Mouse (Mus musculus) neural tube, embryonic 13.5 days (tissue): ENCODE measurements around the gene Dner. TPM values are rescaled to one million over a fixed set of nuclear protein-coding genes. Genes with fewer than 3 reads are reported as not detected.

ENCODE experiments used
- ATAC-seq: fragments of 200-750 bp; cut with Nextera tagmentation; 2 replicates; pipeline ENCODE4 v1.8.0; 2017; ENCODE audit warnings: low read depth, mild to moderate bottlenecking, moderate TSS enrichment, moderate library complexity
- H3K27ac ChIP-seq: fragments of 300-500 bp; sonication (generic); replicated peaks from 2 replicates; pipeline ENCODE4 v1.5.1; 2015; ENCODE audit warnings: moderate library complexity, mild to moderate bottlenecking, inconsistent platforms
- H3K27me3 ChIP-seq: fragments of 300-500 bp; sonication (generic); 2 replicates; pipeline ENCODE4 v1.6.1; 2015; ENCODE audit warnings: mild to moderate bottlenecking, inconsistent platforms
- H3K36me3 ChIP-seq: fragments of 300-500 bp; sonication (generic); 2 replicates; pipeline ENCODE4 v1.6.1; 2015; ENCODE audit warnings: mild to moderate bottlenecking, inconsistent platforms
- H3K4me1 ChIP-seq: fragments of 300-500 bp; sonication (generic); replicated peaks from 2 replicates; pipeline ENCODE4 v1.6.1; 2015; ENCODE audit warnings: inconsistent platforms
- H3K4me2 ChIP-seq: fragments of 300-500 bp; sonication (generic); 2 replicates; pipeline ENCODE4 v1.6.1; 2015; ENCODE audit warnings: inconsistent platforms, mild to moderate bottlenecking, moderate library complexity
- H3K4me3 ChIP-seq: fragments of 300-500 bp; sonication (generic); 2 replicates; pipeline ENCODE4 v1.5.1; 2015; ENCODE audit warnings: mild to moderate bottlenecking, inconsistent platforms
- H3K9ac ChIP-seq: fragments of 300-500 bp; sonication (generic); 2 replicates; pipeline ENCODE4 v1.6.1; 2015; ENCODE audit warnings: moderate library complexity, mild to moderate bottlenecking, inconsistent platforms
- H3K9me3 ChIP-seq: fragments of 300-500 bp; sonication (generic); 2 replicates; pipeline ENCODE4 v1.6.1; 2016; ENCODE audit warnings: inconsistent platforms
- WGBS: fragments of 180-500 bp; shearing (Covaris S2); methylation state at CpG from one replicate; pipeline ENCODE4 v1.1.7; 2015; 5-methylcytosine and 5-hydroxymethylcytosine counted together
- polyA plus RNA-seq: library from polyadenylated mRNA; unstranded; fragments of >200 nt; fragmentation: Nextera tagmentation; extraction: Ambion mirVana; gene quantifications from 2 replicates; pipeline ENCODE4 v1.2.1, GENCODE M21; 2015

Gene Dner
- polyA plus RNA-seq, 1 experiment from 2014 or later, result 250 TPM

DNA sequence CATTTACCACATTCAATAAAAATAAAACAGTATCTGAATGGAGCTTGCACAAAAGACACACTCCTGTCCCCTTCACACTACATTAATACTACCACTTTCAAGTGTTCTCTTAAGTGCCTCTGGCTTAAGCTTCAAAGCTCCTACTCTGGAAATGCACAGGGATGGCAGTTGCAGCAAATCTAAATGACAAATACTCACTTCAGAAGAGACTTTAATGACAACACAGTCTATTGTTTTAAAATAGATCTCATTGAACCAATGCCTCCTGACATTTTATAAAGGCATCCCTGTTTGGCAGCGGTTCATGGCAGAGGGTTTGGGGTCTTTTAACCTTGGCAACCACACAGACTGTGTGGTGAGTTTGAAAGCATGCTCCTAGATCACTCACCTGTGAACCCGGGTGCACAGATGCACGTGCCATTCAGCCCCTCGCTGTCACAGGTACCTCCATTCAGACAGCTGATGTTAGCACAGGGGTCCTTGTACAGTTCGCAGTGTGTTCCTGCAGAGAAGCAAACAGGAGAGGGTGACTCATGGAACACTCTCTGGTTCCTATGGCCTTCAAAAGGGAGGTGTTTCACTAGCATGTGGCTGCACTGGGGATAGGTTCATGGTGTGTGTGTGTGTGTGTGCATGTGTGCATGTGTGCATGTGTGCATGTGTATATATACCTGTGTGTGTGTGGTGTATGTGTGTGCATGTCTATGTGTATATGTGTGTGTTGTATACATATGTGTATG, 290.3 kb downstream of the Dner start:
- peaks cover 10% of the 10 kb centered on the region for H3K36me3 ChIP-seq
- H3K4me3 ChIP-seq, result no peak overlapping the region
- 83% methylated on average over 5 of the region's 5 CpGs for WGBS
- H3K9ac ChIP-seq, result no peak overlapping the region
- H3K4me2 ChIP-seq, result no peak overlapping the region
- no peak; the same call in 1 of the 2 replicates for ATAC-seq
- H3K4me1 ChIP-seq, result no peaks in the 10 kb centered on the region
- no peaks in the 10 kb centered on the region for H3K9me3 ChIP-seq
- no peaks in the 10 kb centered on the region for H3K27me3 ChIP-seq
- H3K27ac ChIP-seq, result no peak overlapping the region

- Histone ChIP-seq H3K9me3 (no peaks in the 10 kb centered on the region), H3K4me3 (no peak overlapping the region), H3K36me3 (peaks cover 10% of the 10 kb centered on the region), H3K27me3 (no peaks in the 10 kb centered on the region), H3K4me2 (no peak overlapping the region), H3K27ac (no peak overlapping the region), H3K9ac (no peak overlapping the region), H3K4me1 (no peaks in the 10 kb centered on the region)
- WGBS, result 63% methylated on average over 12 of the region's 12 CpGs
- no peak for ATAC-seq
These were observed 291.1 kb downstream of the Dner start for GRCm38 (mm10) chr1:84404880-84405279.

GRCm38 (mm10) chr1:84402154-84402553, 293.9 kb downstream of the Dner start:
- H3K36me3 ChIP-seq, result peaks cover 10% of the 10 kb centered on the region
- no peaks in the 10 kb centered on the region for H3K9me3 ChIP-seq
- 92% methylated on average over 1 of the region's 1 CpGs for WGBS
- H3K27me3 ChIP-seq, result no peaks in the 10 kb centered on the region
- ATAC-seq, result no peak
- H3K4me3 ChIP-seq, result no peak overlapping the region
- no peaks in the 10 kb centered on the region for H3K4me1 ChIP-seq
- no peak overlapping the region for H3K9ac ChIP-seq
- H3K4me2 ChIP-seq, result no peak overlapping the region
- H3K27ac ChIP-seq, result no peak overlapping the region

DNA sequence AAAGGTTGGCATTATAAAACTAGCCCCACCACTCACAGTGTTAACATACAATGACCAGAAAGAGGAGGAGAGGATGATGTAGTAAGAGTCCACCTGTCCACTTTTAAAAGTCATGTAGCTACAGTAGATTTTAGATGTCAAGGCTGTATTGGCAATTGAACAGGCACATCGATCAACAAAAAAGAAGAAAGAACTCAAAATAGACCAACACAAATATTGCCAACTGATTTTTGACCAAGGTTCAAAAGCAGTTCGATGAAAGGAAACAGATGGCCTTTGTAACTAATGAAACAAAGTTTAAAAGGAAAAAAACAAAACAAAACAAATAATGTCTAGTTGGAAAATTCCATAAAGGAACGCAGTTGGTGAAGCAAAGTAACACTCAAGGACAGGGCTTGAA, 296.4 kb downstream of the Dner start:
- WGBS, result 86% methylated on average over 3 of the region's 3 CpGs
- no peaks in the 10 kb centered on the region for H3K27me3 ChIP-seq
- ATAC-seq, result no peak
- H3K9ac ChIP-seq, result no peak overlapping the region
- peaks cover 8% of the 10 kb centered on the region for H3K36me3 ChIP-seq
- no peak overlapping the region for H3K4me2 ChIP-seq
- no peaks in the 10 kb centered on the region for H3K9me3 ChIP-seq
- no peaks in the 10 kb centered on the region for H3K4me1 ChIP-seq
- H3K27ac ChIP-seq, result no peak overlapping the region
- no peak overlapping the region for H3K4me3 ChIP-seq

DNA sequence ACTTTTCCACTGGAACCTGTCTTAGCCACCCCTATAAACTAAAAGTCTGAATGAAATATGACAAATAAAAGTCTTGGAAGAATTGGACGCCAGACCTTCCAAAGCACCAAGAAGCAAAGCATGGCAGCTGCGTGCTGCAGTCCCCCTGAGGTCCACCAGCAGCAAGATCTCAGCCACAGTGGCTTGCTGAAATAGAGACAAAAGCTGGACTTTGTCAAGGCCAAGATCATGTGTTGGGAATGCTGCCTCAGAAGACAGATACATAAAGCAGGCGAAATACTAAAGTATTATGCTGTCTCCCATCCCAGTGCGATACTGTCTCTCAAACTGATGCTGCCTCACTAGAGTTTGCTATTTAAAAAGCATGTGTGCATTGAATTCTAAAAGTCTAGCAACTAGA, 296.9 kb downstream of the Dner start:
- H3K4me3 ChIP-seq, result no peak overlapping the region
- no peak for ATAC-seq
- H3K36me3 ChIP-seq, result peaks cover 14% of the 10 kb centered on the region
- no peak overlapping the region for H3K9ac ChIP-seq
- no peak overlapping the region for H3K27ac ChIP-seq
- WGBS, result 96% methylated on average over 4 of the region's 4 CpGs
- no peaks in the 10 kb centered on the region for H3K27me3 ChIP-seq
- no peak overlapping the region for H3K4me2 ChIP-seq
- H3K4me1 ChIP-seq, result no peaks in the 10 kb centered on the region
- no peaks in the 10 kb centered on the region for H3K9me3 ChIP-seq

DNA sequence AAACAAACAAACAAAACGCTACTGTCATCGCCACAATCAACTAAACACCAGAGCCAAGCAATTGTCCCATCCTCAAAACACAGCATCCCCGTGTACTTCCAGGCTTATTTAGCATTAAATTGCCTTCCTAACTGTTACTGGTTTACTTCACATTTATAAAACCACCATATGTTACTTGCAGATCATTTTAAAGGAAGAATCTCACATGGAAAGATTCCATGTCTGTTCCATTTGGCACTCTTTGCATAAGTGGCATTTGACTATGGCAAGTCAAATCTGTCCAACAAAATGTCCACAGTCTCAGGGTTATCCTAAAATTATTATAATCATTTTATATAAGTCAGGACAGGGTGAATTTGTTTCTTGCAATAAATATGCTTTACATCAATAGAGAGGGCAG, 299.2 kb downstream of the Dner start:
- 77% methylated on average over 3 of the region's 3 CpGs for WGBS
- H3K9me3 ChIP-seq, result no peaks in the 10 kb centered on the region
- H3K36me3 ChIP-seq, result peaks cover 14% of the 10 kb centered on the region; the same call in 1 of the 2 replicates
- H3K9ac ChIP-seq, result no peak overlapping the region
- H3K27ac ChIP-seq, result no peak overlapping the region
- no peak overlapping the region for H3K4me2 ChIP-seq
- H3K4me3 ChIP-seq, result no peak overlapping the region
- no peak for ATAC-seq
- H3K4me1 ChIP-seq, result no peaks in the 10 kb centered on the region
- H3K27me3 ChIP-seq, result no peaks in the 10 kb centered on the region

- Histone ChIP-seq H3K9me3 (no peaks in the 10 kb centered on the region), H3K27ac (no peak overlapping the region), H3K4me1 (no peaks in the 10 kb centered on the region), H3K36me3 (peaks cover 14% of the 10 kb centered on the region; the same call in 1 of the 2 replicates), H3K27me3 (no peaks in the 10 kb centered on the region), H3K9ac (no peak overlapping the region), H3K4me2 (no peak overlapping the region), H3K4me3 (no peak overlapping the region)
- no peak for ATAC-seq
- 83% methylated on average over 8 of the region's 8 CpGs for whole genome bisulfite sequencing
These were observed 300.1 kb downstream of the Dner start for GRCm38 (mm10) chr1:84395928-84396327.

DNA sequence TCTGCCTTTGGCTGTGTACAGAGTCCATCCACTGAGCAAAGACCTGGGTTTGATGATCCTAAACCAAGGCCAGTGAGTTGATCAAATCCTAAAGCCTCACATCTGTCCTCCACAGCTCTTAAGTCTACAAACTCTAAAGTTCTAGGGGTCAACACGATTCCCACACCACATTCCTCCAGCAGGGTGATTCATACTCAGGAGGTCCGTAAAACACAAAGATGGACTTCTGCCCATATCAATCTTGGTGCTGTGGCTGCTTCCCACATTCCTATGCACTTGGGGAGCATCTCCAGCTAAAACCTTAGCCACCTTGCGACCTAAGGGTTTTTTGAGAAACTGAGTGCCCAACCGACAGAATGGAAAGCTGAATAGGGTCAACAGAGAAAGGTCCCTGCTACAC, 305.1 kb downstream of the Dner start:
- Histone ChIP-seq H3K27ac (no peak overlapping the region), H3K4me3 (no peak overlapping the region), H3K36me3 (peaks cover 28% of the 10 kb centered on the region), H3K4me2 (no peak overlapping the region), H3K9me3 (no peaks in the 10 kb centered on the region), H3K4me1 (peaks cover 12% of the 10 kb centered on the region), H3K9ac (no peak overlapping the region), H3K27me3 (no peaks in the 10 kb centered on the region)
- no peak for ATAC-seq
- WGBS, result 90% methylated on average over 4 of the region's 4 CpGs

DNA sequence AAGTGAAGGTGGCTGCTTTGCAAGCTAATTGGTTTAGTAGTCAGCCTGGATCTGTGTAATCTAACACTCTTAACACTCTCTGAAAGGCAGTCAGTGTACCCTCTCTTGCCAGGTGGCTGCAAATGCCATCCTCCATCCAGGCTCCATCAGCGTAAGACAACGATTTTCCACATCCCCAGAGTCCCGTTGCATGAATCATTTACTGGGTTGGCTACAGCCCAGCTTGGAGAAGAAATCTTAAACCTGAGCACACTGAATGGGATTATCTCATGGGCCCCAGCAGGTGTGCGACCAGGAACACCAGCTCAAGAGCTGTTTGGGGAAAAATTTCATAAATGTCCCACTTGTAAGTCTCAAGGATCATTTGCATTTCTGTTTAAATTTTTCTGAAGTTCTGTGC, 308.4 kb downstream of the Dner start:
- Histone ChIP-seq H3K4me1 (peaks cover 12% of the 10 kb centered on the region), H3K27me3 (no peaks in the 10 kb centered on the region), H3K4me3 (no peak overlapping the region), H3K27ac (peak overlapping the region; percentile 46; the same call in 1 of the 2 replicates), H3K4me2 (no peak overlapping the region), H3K36me3 (peaks cover 27% of the 10 kb centered on the region), H3K9me3 (no peaks in the 10 kb centered on the region), H3K9ac (no peak overlapping the region)
- WGBS, result 43% methylated on average over 4 of the region's 4 CpGs
- peak; percentile 67; the same call in 1 of the 2 replicates for ATAC-seq

- Histone ChIP-seq H3K9ac (no peak overlapping the region), H3K27ac (peak overlapping the region; percentile 46; the same call in 1 of the 2 replicates), H3K4me2 (no peak overlapping the region), H3K4me3 (no peak overlapping the region), H3K36me3 (peaks cover 33% of the 10 kb centered on the region), H3K27me3 (no peaks in the 10 kb centered on the region), H3K9me3 (no peaks in the 10 kb centered on the region), H3K4me1 (peaks cover 12% of the 10 kb centered on the region)
- ATAC-seq, result no peak
- 83% methylated on average over 8 of the region's 8 CpGs for WGBS
These were observed 309.4 kb downstream of the Dner start for GRCm38 (mm10) chr1:84386481-84387146.

DNA sequence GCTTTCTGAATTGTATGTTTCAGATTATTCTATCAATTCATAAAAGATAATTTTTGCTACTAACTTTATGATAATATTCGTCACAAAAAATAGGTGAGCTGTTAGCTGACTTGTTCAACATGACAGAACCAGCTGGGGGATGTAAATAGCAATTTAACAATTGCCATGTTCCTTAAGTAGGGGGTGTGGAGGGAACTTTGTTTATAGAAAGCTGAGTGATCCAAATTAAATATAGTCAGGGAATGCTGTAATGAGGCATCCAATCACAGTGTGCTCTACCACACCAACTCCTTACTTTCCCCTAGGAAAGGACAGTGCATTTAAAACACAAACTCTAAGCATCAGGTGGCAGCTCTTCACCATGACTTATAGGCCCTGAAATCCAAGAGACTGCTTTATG, 313.3 kb downstream of the Dner start:
- H3K36me3 ChIP-seq, result peaks cover 39% of the 10 kb centered on the region
- H3K4me3 ChIP-seq, result no peak overlapping the region
- no peaks in the 10 kb centered on the region for H3K9me3 ChIP-seq
- no peak for ATAC-seq
- H3K9ac ChIP-seq, result no peak overlapping the region
- WGBS, result 83% methylated on average over 1 of the region's 1 CpGs
- H3K27me3 ChIP-seq, result no peaks in the 10 kb centered on the region
- no peak overlapping the region for H3K27ac ChIP-seq
- H3K4me1 ChIP-seq, result peaks cover 9% of the 10 kb centered on the region
- H3K4me2 ChIP-seq, result no peak overlapping the region

- no peak for ATAC-seq
- H3K27me3 ChIP-seq, result no peaks in the 10 kb centered on the region
- no peak overlapping the region for H3K4me2 ChIP-seq
- H3K9ac ChIP-seq, result no peak overlapping the region
- no peak overlapping the region for H3K27ac ChIP-seq
- peaks cover 39% of the 10 kb centered on the region for H3K36me3 ChIP-seq
- 94% methylated on average over 5 of the region's 5 CpGs for WGBS
- peaks cover 3% of the 10 kb centered on the region for H3K4me1 ChIP-seq
- H3K4me3 ChIP-seq, result no peak overlapping the region
- no peaks in the 10 kb centered on the region for H3K9me3 ChIP-seq
These were observed 314.0 kb downstream of the Dner start for GRCm38 (mm10) chr1:84382064-84382463.
